ENCODE assay signal across 11 mouse cellular contexts in the genomic region with DNA sequence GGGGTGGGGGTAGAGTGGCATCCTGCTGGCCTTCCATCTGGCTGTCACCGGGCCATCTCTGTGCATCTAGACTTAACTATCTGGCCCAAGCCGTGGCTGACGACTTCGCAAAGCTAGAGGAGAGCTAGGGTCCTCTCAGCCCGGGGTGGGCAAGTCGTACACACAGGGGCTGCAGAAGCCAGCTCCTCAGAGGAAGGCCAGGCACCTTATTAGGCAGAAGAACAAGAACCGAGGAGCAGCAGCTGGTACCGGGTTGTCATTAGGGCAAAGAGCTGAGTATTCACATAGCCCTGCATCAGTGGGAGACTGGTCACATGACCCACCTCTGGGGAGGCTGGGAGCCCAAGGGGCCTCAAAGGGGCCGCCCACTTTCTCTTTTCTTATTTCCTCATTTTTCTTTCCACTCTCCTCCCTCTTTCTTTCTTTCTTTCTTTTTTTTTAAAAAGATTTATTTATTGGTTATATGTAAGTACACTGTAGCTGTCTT. TPM values are rescaled to one million over a fixed set of nuclear protein-coding genes. Genes with fewer than 3 reads are reported as not detected.
DNase-seq lines count a peak whose midpoint lies in the region; ATAC-seq and TF ChIP-seq lines count a peak whose summit lies in the region.
"Had no signal": no experiment of that assay in that cellular context is flagged by ENCODE, and none has a peak within 500 bp of the region (broad histone marks: within the 10 kb centered on the region; RNA-seq: fewer than 3 reads in every experiment).

No protein-coding gene starts in this region.

- peaks cover 5% of the 10 kb centered on the region for H3K4me1 ChIP-seq in kidney, postnatal 0 days (replicated peaks; ENCODE audit: insufficient read depth, low read length)
- peaks cover 11% of the 10 kb centered on the region for H3K4me1 ChIP-seq in embryonic facial prominence, embryonic 12.5 days
- H3K4me1 ChIP-seq in intestine, embryonic 14.5 days (replicated peaks; ENCODE audit: control insufficient read depth, insufficient read depth, low read length), result peaks cover 13% of the 10 kb centered on the region
- peaks cover 17% of the 10 kb centered on the region for H3K4me1 ChIP-seq in neural tube, embryonic 13.5 days (replicated peaks)

- no peaks in the 10 kb centered on the region for H3K36me3 ChIP-seq in kidney, postnatal 0 days (ENCODE audit: insufficient read depth, low read length)
- no peaks in the 10 kb centered on the region for H3K36me3 ChIP-seq in embryonic facial prominence, embryonic 12.5 days
- no peaks in the 10 kb centered on the region for H3K36me3 ChIP-seq in intestine, embryonic 14.5 days (ENCODE audit: control insufficient read depth, insufficient read depth, low read length)
- no peaks in the 10 kb centered on the region for H3K36me3 ChIP-seq in neural tube, embryonic 13.5 days

- H3K9me3 ChIP-seq in kidney, postnatal 0 days (replicated peaks; ENCODE audit: low read length), result no peaks in the 10 kb centered on the region
- H3K9me3 ChIP-seq in embryonic facial prominence, embryonic 12.5 days, result no peaks in the 10 kb centered on the region
- no peaks in the 10 kb centered on the region for H3K9me3 ChIP-seq in intestine, embryonic 14.5 days (ENCODE audit: control insufficient read depth, low read length)
- H3K9me3 ChIP-seq in neural tube, embryonic 13.5 days, result no peaks in the 10 kb centered on the region

- peak; percentile 26; the same call in 1 of the 2 replicates for ATAC-seq in kidney, postnatal 0 days (replicated peaks; ENCODE audit: low FRiP score, low read depth)
- ATAC-seq in embryonic facial prominence, embryonic 12.5 days (ENCODE audit: insufficient number of reproducible peaks, insufficient read depth, low FRiP score, low TSS enrichment), result 0 out of 2 replicates have a peak, but pooled peaks have one; percentile 8
- 0 out of 2 replicates have a peak, but pooled peaks have one; percentile 16 for ATAC-seq in intestine, embryonic 14.5 days (replicated peaks; ENCODE audit: low FRiP score, low TSS enrichment, low read depth)
- ATAC-seq in neural tube, embryonic 13.5 days (ENCODE audit: low read depth), result peak; percentile 17; the same call in 1 of the 2 replicates
- no peak for ATAC-seq in activated CD4-positive, CD25-positive, alpha-beta regulatory T cell, adult 4 months
- ATAC-seq: Patski had no signal

- no peak overlapping the region for H3K27ac ChIP-seq in kidney, postnatal 0 days
- H3K27ac ChIP-seq in embryonic facial prominence, embryonic 12.5 days, result no peak overlapping the region
- peak overlapping the region; percentile 44; the same call in 1 of the 2 replicates for H3K27ac ChIP-seq in intestine, embryonic 14.5 days (ENCODE audit: low read depth)
- H3K27ac ChIP-seq in neural tube, embryonic 13.5 days (replicated peaks), result peak overlapping the region; percentile 77
- H3K27ac ChIP-seq: macrophage had no signal

- H3K9ac ChIP-seq in kidney, postnatal 0 days (ENCODE audit: low read depth, low read length), result 0 out of 2 replicates have a peak overlapping the region, but pooled peaks have one; percentile 31
- 0 out of 2 replicates have a peak overlapping the region, but pooled peaks have one; percentile 29 for H3K9ac ChIP-seq in embryonic facial prominence, embryonic 12.5 days
- H3K9ac ChIP-seq in intestine, embryonic 14.5 days (ENCODE audit: low read length), result no peak overlapping the region
- peak overlapping the region; percentile 44; the same call in 1 of the 2 replicates for H3K9ac ChIP-seq in neural tube, embryonic 13.5 days

- TF ChIP-seq CTCF in kidney, postnatal 0 days (IDR thresholded peaks at IDR 0.05; ENCODE audit: low read depth), result no peak

- WGBS in kidney, postnatal 0 days, result 6% methylated on average over 9 of the region's 9 CpGs
- WGBS in embryonic facial prominence, embryonic 12.5 days, result 9% methylated on average over 9 of the region's 9 CpGs
- WGBS in intestine, embryonic 14.5 days, result 10% methylated on average over 9 of the region's 9 CpGs
- WGBS in neural tube, embryonic 13.5 days, result 8% methylated on average over 9 of the region's 9 CpGs

- H3K4me2 ChIP-seq in kidney, postnatal 0 days (ENCODE audit: low read length), result peak overlapping the region; percentile 51
- H3K4me2 ChIP-seq in embryonic facial prominence, embryonic 12.5 days (replicated peaks), result peak overlapping the region; percentile 43
- peak overlapping the region; percentile 47 for H3K4me2 ChIP-seq in intestine, embryonic 14.5 days (ENCODE audit: low read length)
- H3K4me2 ChIP-seq in neural tube, embryonic 13.5 days, result peak overlapping the region; percentile 42

- H3K27me3 ChIP-seq in kidney, postnatal 0 days (ENCODE audit: insufficient read depth, low read length), result no peaks in the 10 kb centered on the region
- H3K27me3 ChIP-seq in embryonic facial prominence, embryonic 12.5 days, result 0 out of 2 replicates have a peak, but pooled peaks cover 3% of the 10 kb centered on the region
- no peaks in the 10 kb centered on the region for H3K27me3 ChIP-seq in intestine, embryonic 14.5 days (replicated peaks; ENCODE audit: control insufficient read depth, insufficient read depth, low read length)
- H3K27me3 ChIP-seq in neural tube, embryonic 13.5 days, result no peaks in the 10 kb centered on the region
- H3K27me3 ChIP-seq: Patski had no signal

- DNase-seq in kidney, postnatal 0 days (ENCODE audit: low spot score), result no peak
- no peak for DNase-seq in kidney, postnatal 36 days
- peak; percentile 64 for DNase-seq in intestine, embryonic 14.5 days (ENCODE audit: low spot score)
- DNase-seq in adrenal gland, postnatal 36 days, result no peak
- no peak for DNase-seq in c-Kit-positive CD71-positive TER-119-positive erythroid progenitor cells, embryonic 14.5 days (ENCODE audit: low spot score)
- DNase-seq: heart, postnatal 4 days had no signal

- no peak overlapping the region for H3K4me3 ChIP-seq in kidney, postnatal 0 days (replicated peaks; ENCODE audit: low read depth, low read length)
- peak overlapping the region; percentile 11; the same call in 1 of the 2 replicates for H3K4me3 ChIP-seq in embryonic facial prominence, embryonic 12.5 days
- H3K4me3 ChIP-seq in intestine, embryonic 14.5 days (ENCODE audit: low read depth, low read length), result peak overlapping the region; percentile 13; the same call in 1 of the 2 replicates
- no peak overlapping the region for H3K4me3 ChIP-seq in neural tube, embryonic 13.5 days

RNA-seq across cellular contexts. Expression of a gene that starts 30.8 kb away (rescaled TPM):
- polyA plus RNA-seq in kidney, postnatal 0 days (2015; fragmentation: Nextera tagmentation; extraction: Ambion mirVana), result 0.37 and 0.41 TPM in 2 replicates
- polyA plus RNA-seq in embryonic facial prominence, embryonic 12.5 days (2016; fragmentation: Nextera tagmentation; extraction: Ambion mirVana), result 6.7 and 8.6 TPM in 2 replicates
- 4.4 and 4.6 TPM in 2 replicates for polyA plus RNA-seq in intestine, embryonic 14.5 days (2014; fragmentation: Nextera tagmentation; extraction: Ambion mirVana)
- polyA plus RNA-seq in neural tube, embryonic 13.5 days (2015; fragmentation: Nextera tagmentation; extraction: Ambion mirVana), result 101 and 104 TPM in 2 replicates
- 1 to 10 TPM; 1.1 to 1.8 TPM for total RNA-seq in adrenal gland, postnatal 36 days (2021)
- polyA plus RNA-seq in activated CD4-positive, CD25-positive, alpha-beta regulatory T cell, adult 4 months (2017; shearing (Covaris generic)), result under 1 TPM in 1 of 2 experiments, not detected in 1; 0.12 TPM

RNA-seq across cellular contexts. Expression of a gene that starts 46.0 kb away (rescaled TPM):
- 10.9 and 13.5 TPM in 2 replicates for polyA plus RNA-seq in kidney, postnatal 0 days (2015; fragmentation: Nextera tagmentation; extraction: Ambion mirVana)
- polyA plus RNA-seq in embryonic facial prominence, embryonic 12.5 days (2016; fragmentation: Nextera tagmentation; extraction: Ambion mirVana), result 20.0 and 21.2 TPM in 2 replicates
- 21.9 and 25.1 TPM in 2 replicates for polyA plus RNA-seq in intestine, embryonic 14.5 days (2014; fragmentation: Nextera tagmentation; extraction: Ambion mirVana)
- polyA plus RNA-seq in neural tube, embryonic 13.5 days (2015; fragmentation: Nextera tagmentation; extraction: Ambion mirVana), result 22.2 and 23.6 TPM in 2 replicates
- 10 to 100 TPM; 43.4 to 53.4 TPM for total RNA-seq in adrenal gland, postnatal 36 days (2021)
- polyA plus RNA-seq in activated CD4-positive, CD25-positive, alpha-beta regulatory T cell, adult 4 months (2017; shearing (Covaris generic)), result under 1 TPM in 1 of 2 experiments, not detected in 1; 0.21 TPM

Comparison
In these comparisons a context has a peak if more than half of its experiments do, and no peak if none do; other contexts are left out.
1. H3K27ac ChIP-seq: peak in intestine, embryonic 14.5 days (single experiment) and neural tube, embryonic 13.5 days (single experiment); none in kidney, postnatal 0 days (single experiment) and embryonic facial prominence, embryonic 12.5 days (single experiment).
2. H3K4me3 ChIP-seq: peak in embryonic facial prominence, embryonic 12.5 days (single experiment) and intestine, embryonic 14.5 days (single experiment); none in kidney, postnatal 0 days (single experiment) and neural tube, embryonic 13.5 days (single experiment).
3. RNA of a gene that starts 30.8 kb away (polyA plus RNA-seq): 101 to 104 TPM in neural tube, embryonic 13.5 days; 6.7 to 8.6 TPM in embryonic facial prominence, embryonic 12.5 days, 4.4 to 4.6 TPM in intestine, embryonic 14.5 days, 0.37 to 0.41 TPM in kidney, postnatal 0 days and 0.12 TPM in activated CD4-positive, CD25-positive, alpha-beta regulatory T cell, adult 4 months; every median in the first group is over 10 times any median in the second.
4. Peak in every context shown above with its lines, with median percentiles within 50 percentile points of each other: H3K4me2 ChIP-seq.